Mouse (Mus musculus) heart, postnatal 10 days (tissue): ENCODE measurements at regions not wholly inside any gene's neighbourhood (a gene's known extent, or its start where the extent isn't known, plus 50 kb on each side); places are given as distances from the start of the nearest gene placed in this dataset.
A peak's percentile ranks its signal among the peaks of the same experiment; 100 is the strongest.

Source experiments
- DNase-seq, 2 experiments: peaks; one replicate each; pipeline ENCODE4 v3.0.0; 2021
- intact Hi-C: fragments of 180-260 bp; cut with DNase I; formaldehyde crosslinking; loops from one replicate; pipeline ENCODE4 v1.15.1; 2025

- DNase-seq, result peak; percentile 7
- intact Hi-C loops, result loop anchor here (5.0 to 10.0 kb wide), 2 partner anchors 502 to 580 kb away; partner anchors contain the start of gene Samd5
Observed at GRCm38 (mm10) chr10:9174997-9175396, 289.1 kb upstream of the Sash1 start.

GRCm38 (mm10) chr10:9173509-9173908 lies 287.6 kb upstream of the Sash1 start:
- no peak for DNase-seq
- intact Hi-C loops, result loop anchor here (10.0 kb wide), 1 partner anchor 581 kb away; no protein-coding TSS in a partner anchor

GRCm38 (mm10) chr10:9168725-9169124 lies 282.9 kb upstream of the Sash1 start:
- intact Hi-C loops, result no loop called here

GRCm38 (mm10) chr10:9166017-9166416 lies 280.1 kb upstream of the Sash1 start:
- intact Hi-C loops, result no loop called here
- DNase-seq, result no peak

More at GRCm38 (mm10) chr10:9168725-9169124, 282.9 kb upstream of the Sash1 start:
- no peak for DNase-seq

GRCm38 (mm10) chr10:9165598-9165997 lies 279.7 kb upstream of the Sash1 start:
- no peak for DNase-seq
- intact Hi-C loops, result no loop called here

GRCm38 (mm10) chr10:9164333-9164732 lies 278.5 kb upstream of the Sash1 start:
- intact Hi-C loops, result no loop called here
- DNase-seq, result no peak

- no peak for DNase-seq
- intact Hi-C loops, result no loop called here
Observed at GRCm38 (mm10) chr10:9161597-9161996, 275.7 kb upstream of the Sash1 start.

- intact Hi-C loops, result no loop called here
- DNase-seq, result no peak
Observed at GRCm38 (mm10) chr10:9157299-9158215, 271.7 kb upstream of the Sash1 start.

GRCm38 (mm10) chr10:9136099-9136498 lies 250.2 kb upstream of the Sash1 start:
- intact Hi-C loops, result no loop called here
- DNase-seq, result no peak

- no peak for DNase-seq
- intact Hi-C loops, result no loop called here
Observed at GRCm38 (mm10) chr10:9134293-9135021, 248.6 kb upstream of the Sash1 start.

GRCm38 (mm10) chr10:9130061-9130460 lies 244.2 kb upstream of the Sash1 start:
- intact Hi-C loops, result no loop called here

GRCm38 (mm10) chr10:9119249-9119648 lies 233.4 kb upstream of the Sash1 start:
- intact Hi-C loops, result no loop called here
- DNase-seq, result no peak

More at GRCm38 (mm10) chr10:9130061-9130460, 244.2 kb upstream of the Sash1 start:
- no peak for DNase-seq

GRCm38 (mm10) chr10:9117648-9118551 lies 232.0 kb upstream of the Sash1 start:
- peak; percentile 13 to 29 for DNase-seq
- intact Hi-C loops, result no loop called here

- intact Hi-C loops, result no loop called here
- no peak for DNase-seq
Observed at GRCm38 (mm10) chr10:9117134-9117533, 231.3 kb upstream of the Sash1 start.

- DNase-seq, result no peak
- intact Hi-C loops, result no loop called here
Observed at GRCm38 (mm10) chr10:9113706-9114105, 227.8 kb upstream of the Sash1 start.

GRCm38 (mm10) chr10:9111051-9111450 lies 225.2 kb upstream of the Sash1 start:
- intact Hi-C loops, result no loop called here
- no peak for DNase-seq

- intact Hi-C loops, result no loop called here
- DNase-seq, result no peak
Observed at GRCm38 (mm10) chr10:9096207-9096606, 210.3 kb upstream of the Sash1 start.

GRCm38 (mm10) chr10:9095163-9095562 lies 209.3 kb upstream of the Sash1 start:
- intact Hi-C loops, result no loop called here
- DNase-seq, result no peak

GRCm38 (mm10) chr10:9092237-9092885 lies 206.5 kb upstream of the Sash1 start:
- intact Hi-C loops, result no loop called here

GRCm38 (mm10) chr10:9090961-9091360 lies 205.1 kb upstream of the Sash1 start:
- DNase-seq, result no peak
- intact Hi-C loops, result no loop called here

More at GRCm38 (mm10) chr10:9092237-9092885, 206.5 kb upstream of the Sash1 start:
- DNase-seq, result peak; percentile 79 to 86
